Mouse (Mus musculus): Measurements from ENCODE around the gene Pax9.

The Pax9 gene

GRCm38 (mm10) chr12:56697785-56698184 lies 6.2 kb downstream of the Pax9 start:
- no peak for DNase-seq

- no peak for DNase-seq
Observed at GRCm38 (mm10) chr12:56698191-56698980, 6.8 kb downstream of the Pax9 start.

GRCm38 (mm10) chr12:56699351-56699750 lies 7.8 kb downstream of the Pax9 start:
- DNase-seq: no peak

- no peak for DNase-seq
Observed at GRCm38 (mm10) chr12:56699915-56700900, 8.6 kb downstream of the Pax9 start.

GRCm38 (mm10) chr12:56701004-56701403 lies 9.4 kb downstream of the Pax9 start:
- DNase-seq: no peak

- DNase-seq: no peak
Observed at GRCm38 (mm10) chr12:56717971-56718706, 26.6 kb downstream of the Pax9 start.

- no peak for DNase-seq
Observed at GRCm38 (mm10) chr12:56718707-56719051, 27.1 kb downstream of the Pax9 start.

GRCm38 (mm10) chr12:56727631-56728030 lies 36.1 kb downstream of the Pax9 start:
- no peak for DNase-seq

GRCm38 (mm10) chr12:56737104-56737503 lies 45.5 kb downstream of the Pax9 start:
- no peak for DNase-seq

All from right cerebral cortex, postnatal 25 days (tissue).